ENCODE assay signal across 8 mouse cellular contexts in the genomic region with DNA sequence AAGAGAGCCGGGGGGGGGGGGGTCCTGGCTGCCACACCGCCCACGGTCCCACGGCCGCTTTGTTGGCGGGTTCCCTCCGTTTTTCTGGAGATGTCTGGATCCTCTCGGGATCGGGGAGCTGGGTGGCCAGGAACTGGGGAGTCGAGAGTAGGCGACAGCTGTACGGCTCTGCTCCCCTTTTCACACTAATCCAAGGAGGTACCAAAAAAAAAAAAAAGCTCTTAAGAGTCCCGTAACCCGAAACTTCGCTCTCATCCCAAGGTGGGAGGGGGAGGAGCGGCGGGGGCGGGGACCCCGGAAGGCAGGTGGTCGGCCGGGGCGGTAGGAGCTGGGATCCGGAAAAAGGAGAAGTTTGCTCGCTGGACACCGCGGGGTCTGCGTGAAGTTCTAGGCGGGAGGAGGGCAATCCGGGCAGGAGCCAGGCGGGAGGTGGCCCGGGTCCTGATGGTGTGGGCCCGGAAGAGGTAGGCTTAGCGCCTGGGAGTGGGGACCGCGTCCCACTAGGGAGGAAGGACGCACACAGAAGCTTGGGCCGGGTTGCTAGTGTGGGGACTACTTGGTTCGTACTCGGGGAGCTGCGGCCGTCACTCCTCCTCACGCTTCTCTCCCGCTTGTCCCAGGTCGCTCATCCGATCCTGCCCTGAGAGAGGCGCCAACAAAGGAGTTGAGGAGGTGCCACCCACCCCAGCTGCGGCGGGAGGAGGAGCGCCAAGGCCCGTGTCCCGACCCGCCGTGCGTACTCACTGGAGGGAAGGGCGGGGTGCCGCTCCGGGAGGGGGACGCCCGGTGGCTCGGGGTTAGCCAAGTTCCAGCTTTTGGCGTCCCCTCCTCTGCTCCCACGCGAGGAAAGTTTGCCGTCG. TPM values are rescaled to one million over a fixed set of nuclear protein-coding genes. Genes with fewer than 3 reads are reported as not detected.
DNase-seq lines count a peak whose midpoint lies in the region; ATAC-seq and TF ChIP-seq lines count a peak whose summit lies in the region.

No protein-coding gene starts in this region.

- no peak overlapping the region for H3K9ac ChIP-seq in liver, embryonic 14.5 days (replicated peaks)
- peak overlapping the region; percentile 81 for H3K9ac ChIP-seq in neural tube, embryonic 11.5 days (ENCODE audit: low read length)

- peak; percentile 49 to 52 for DNase-seq in right cerebral cortex, postnatal 10 days (ENCODE audit: low spot score in 2 of 2)
- no peak for DNase-seq in right cerebral cortex, postnatal 36 days (ENCODE audit: low spot score in 2 of 2)
- peak; percentile 22 to 45 for DNase-seq in cerebellum, postnatal 25 days
- DNase-seq in gastrocnemius, postnatal 36 days, result peak; percentile 35 to 49
- DNase-seq in induced T-regulatory cell, adult 2 months (ENCODE audit: low read depth), result peak; percentile 2
- no peak for DNase-seq in liver, embryonic 14.5 days (ENCODE audit: low read depth in 3 of 3, low spot score in 3 of 3)
- DNase-seq in neural tube, embryonic 11.5 days (ENCODE audit: low spot score), result peak; percentile 69
- no peak for DNase-seq in T-cell, adult 2 months (ENCODE audit: low spot score)

- intact Hi-C loops in gastrocnemius, postnatal 36 days (cut with DNase I), result no loop called here

- H3K9me3 ChIP-seq in liver, embryonic 14.5 days (ENCODE audit: control insufficient read depth, low read length), result no peaks in the 10 kb centered on the region
- H3K9me3 ChIP-seq in neural tube, embryonic 11.5 days (ENCODE audit: control insufficient read depth, low read length), result no peaks in the 10 kb centered on the region

- H3K4me2 ChIP-seq in liver, embryonic 14.5 days (ENCODE audit: low read depth), result peak overlapping the region; percentile 56
- H3K4me2 ChIP-seq in neural tube, embryonic 11.5 days (ENCODE audit: low read depth), result peak overlapping the region; percentile 95

- under 1% methylated on average over 63 of the region's 65 CpGs for WGBS in liver, embryonic 14.5 days (ENCODE audit: insufficient replicate concordance)
- WGBS in neural tube, embryonic 11.5 days, result under 1% methylated on average over 57 of the region's 65 CpGs

- no peak overlapping the region for H3K27ac ChIP-seq in liver, embryonic 14.5 days
- peak overlapping the region; percentile 72 for H3K27ac ChIP-seq in neural tube, embryonic 11.5 days (ENCODE audit: low read depth, low read length)

- H3K4me3 ChIP-seq in liver, embryonic 14.5 days (ENCODE audit: insufficient read depth in 1 of 2, low read depth in 2 of 2, low read length in 2 of 2), result peak overlapping the region; percentile 39 to 65
- H3K4me3 ChIP-seq in neural tube, embryonic 11.5 days (ENCODE audit: low read depth, low read length), result peak overlapping the region; percentile 73

- no peak for TF ChIP-seq EP300 in liver, embryonic 14.5 days (IDR thresholded peaks at IDR 0.05; ENCODE audit: low read depth)

- no peaks in the 10 kb centered on the region for H3K4me1 ChIP-seq in liver, embryonic 14.5 days (replicated peaks; ENCODE audit: control insufficient read depth in 2 of 2, insufficient read depth in 2 of 2, low read length in 1 of 2)
- H3K4me1 ChIP-seq in neural tube, embryonic 11.5 days (ENCODE audit: control insufficient read depth, insufficient read depth, low read length), result peaks cover 11% of the 10 kb centered on the region

- no peak for TF ChIP-seq CTCF in liver, embryonic 14.5 days (IDR thresholded peaks at IDR 0.05; ENCODE audit: low read depth)

- ATAC-seq in liver, embryonic 14.5 days (ENCODE audit: insufficient read depth), result no peak
- peak; percentile 71 for ATAC-seq in neural tube, embryonic 11.5 days (ENCODE audit: insufficient read depth, low FRiP score, low TSS enrichment)

- H3K36me3 ChIP-seq in liver, embryonic 14.5 days (replicated peaks; ENCODE audit: control insufficient read depth, insufficient read depth, low read depth), result no peaks in the 10 kb centered on the region
- no peaks in the 10 kb centered on the region for H3K36me3 ChIP-seq in neural tube, embryonic 11.5 days (ENCODE audit: control insufficient read depth, insufficient read depth, low read length)

- peaks cover 43% of the 10 kb centered on the region for H3K27me3 ChIP-seq in liver, embryonic 14.5 days (ENCODE audit: control insufficient read depth, insufficient read depth, low read length)
- H3K27me3 ChIP-seq in neural tube, embryonic 11.5 days (ENCODE audit: control insufficient read depth, insufficient read depth, low read length), result peaks cover 3% of the 10 kb centered on the region; the same call in 1 of the 2 replicates

RNA-seq across cellular contexts. Expression of a gene that starts 1.1 kb away (rescaled TPM):
- total RNA-seq in gastrocnemius, postnatal 36 days (2021), result under 1 TPM; 0.59 to 0.74 TPM
- 0.18 and 0.27 TPM in 2 replicates for polyA plus RNA-seq in liver, embryonic 14.5 days (2012; rRNA removed)
- polyA plus RNA-seq in liver, embryonic 14.5 days (2014; fragmentation: Nextera tagmentation; extraction: Ambion mirVana), result 0.17 and 0.27 TPM in 2 replicates
- polyA plus RNA-seq in neural tube, embryonic 11.5 days (2014; fragmentation: Nextera tagmentation; extraction: Ambion mirVana), result 25.2 and 28.6 TPM in 2 replicates

Comparison
In these comparisons a context has a peak if more than half of its experiments do, and no peak if none do; other contexts are left out.
1. DNase-seq: peak in right cerebral cortex, postnatal 10 days (2 of 2), cerebellum, postnatal 25 days (2 of 2), gastrocnemius, postnatal 36 days (2 of 2), induced T-regulatory cell, adult 2 months (single experiment) and neural tube, embryonic 11.5 days (single experiment); none in right cerebral cortex, postnatal 36 days (0 of 2), liver, embryonic 14.5 days (0 of 3) and T-cell, adult 2 months (single experiment).
2. RNA of a gene that starts 1.1 kb away (polyA plus RNA-seq): 25.2 to 28.6 TPM in neural tube, embryonic 11.5 days; 0.17 to 0.27 TPM in liver, embryonic 14.5 days; every median in the first group is over 10 times any median in the second.